ENCODE assay signal across 8 mouse cellular contexts in the genomic region with DNA sequence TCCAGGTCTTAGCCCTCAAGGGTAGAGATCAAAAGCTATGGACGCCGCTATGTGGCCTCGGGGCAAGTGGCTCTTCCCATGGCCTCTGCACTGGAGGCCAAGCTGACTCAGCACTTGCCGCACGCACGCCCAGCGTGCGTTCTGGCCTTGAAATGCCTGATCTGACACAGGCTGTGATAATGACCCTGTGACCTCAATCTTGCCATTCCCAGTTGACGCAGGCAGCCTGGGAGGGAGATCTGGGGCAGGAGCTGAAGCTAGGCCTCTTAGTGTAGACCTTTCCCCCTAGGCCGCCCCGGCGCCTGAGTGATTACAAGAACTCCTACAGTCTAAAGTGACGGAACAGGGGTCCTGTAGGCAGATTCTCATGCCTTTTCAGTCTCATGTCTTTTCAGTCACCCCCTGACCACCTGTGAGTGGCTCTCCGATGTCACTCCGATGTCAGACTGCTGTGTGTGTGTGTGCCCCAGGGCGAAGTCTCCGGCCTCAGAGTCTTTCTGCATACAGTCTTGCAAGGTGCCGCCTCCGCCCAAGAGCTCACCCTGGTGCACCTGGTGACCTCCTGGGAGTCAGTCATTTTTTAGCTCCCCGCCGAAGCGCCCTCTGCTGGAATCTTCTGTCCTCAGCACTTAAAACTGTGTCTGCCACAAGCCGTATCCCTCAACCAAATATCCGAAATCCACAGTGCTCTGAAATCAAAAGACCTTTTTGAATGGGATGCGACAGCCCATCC. TPM values are rescaled to one million over a fixed set of nuclear protein-coding genes. Genes with fewer than 3 reads are reported as not detected.
DNase-seq lines count a peak whose midpoint lies in the region; ATAC-seq and TF ChIP-seq lines count a peak whose summit lies in the region.

No protein-coding gene starts in this region.

- H3K4me1 ChIP-seq in kidney, postnatal 0 days (replicated peaks; ENCODE audit: insufficient read depth, low read length): no peaks in the 10 kb centered on the region

- H3K4me3 ChIP-seq in gastrocnemius, adult 2 months: no peak overlapping the region
- H3K4me3 ChIP-seq in kidney, postnatal 0 days (replicated peaks; ENCODE audit: low read depth, low read length): no peak overlapping the region

- no peak overlapping the region for H3K27ac ChIP-seq in gastrocnemius, adult 2 months
- H3K27ac ChIP-seq in kidney, postnatal 0 days: 0 out of 2 replicates have a peak overlapping the region, but pooled peaks have one; percentile 31

- H3K9ac ChIP-seq in kidney, postnatal 0 days (ENCODE audit: low read depth, low read length): no peak overlapping the region

- intact Hi-C loops in gastrocnemius, adult 2 months (cut with DNase I): no loop called here
- intact Hi-C loops in gastrocnemius, postnatal 36 days (cut with DNase I): no loop called here

- peak; percentile 45 for DNase-seq in gastrocnemius, adult 2 months
- no peak for DNase-seq in gastrocnemius, postnatal 36 days
- DNase-seq in urinary bladder, postnatal 14 days (ENCODE audit: low spot score): peak; percentile 21
- no peak for DNase-seq in urinary bladder, postnatal 4 days (ENCODE audit: low spot score in 2 of 2)
- DNase-seq in kidney, postnatal 0 days (ENCODE audit: low spot score): peak; percentile 44
- DNase-seq in retina, embryonic 14.5 days (ENCODE audit: low spot score): peak; percentile 74
- no peak for DNase-seq in frontal cortex, adult 2 months (ENCODE audit: extremely low spot score in 1 of 2, low spot score in 1 of 2)
- DNase-seq in right cerebral cortex, adult 18-20 months: no peak

- H3K9me3 ChIP-seq in kidney, postnatal 0 days (replicated peaks; ENCODE audit: low read length): no peaks in the 10 kb centered on the region

- WGBS in kidney, postnatal 0 days: 38% methylated on average over 25 of the region's 25 CpGs

- peak; percentile 67 for TF ChIP-seq CTCF in gastrocnemius, adult 2 months (IDR thresholded peaks at IDR 0.05)
- peak; percentile 66 for TF ChIP-seq CTCF in kidney, postnatal 0 days (IDR thresholded peaks at IDR 0.05; ENCODE audit: low read depth)

- peak; percentile 52 for ATAC-seq in kidney, postnatal 0 days (replicated peaks; ENCODE audit: low FRiP score, low read depth)

- H3K4me2 ChIP-seq in kidney, postnatal 0 days (ENCODE audit: low read length): no peak overlapping the region

- no peaks in the 10 kb centered on the region for H3K36me3 ChIP-seq in kidney, postnatal 0 days (ENCODE audit: insufficient read depth, low read length)

- H3K27me3 ChIP-seq in kidney, postnatal 0 days (ENCODE audit: insufficient read depth, low read length): no peaks in the 10 kb centered on the region

RNA-seq across cellular contexts. Expression of gene Meox1, which starts 34.0 kb away (rescaled TPM):
- 1 to 10 TPM; 1.1 to 4.7 TPM for total RNA-seq in gastrocnemius, adult 2 months (2021)
- 1 to 10 TPM; 3.1 to 3.5 TPM for total RNA-seq in gastrocnemius, postnatal 36 days (2021)
- polyA plus RNA-seq in kidney, postnatal 0 days (2015; fragmentation: Nextera tagmentation; extraction: Ambion mirVana): 13.9 and 14.3 TPM in 2 replicates
- polyA plus RNA-seq in frontal cortex, adult 2 months (2012; rRNA removed): 0.71 and 0.84 TPM in 2 replicates

RNA-seq across cellular contexts. Expression of gene Sost, which starts 38.6 kb away (rescaled TPM):
- not detected for total RNA-seq in gastrocnemius, adult 2 months (2021)
- total RNA-seq in gastrocnemius, postnatal 36 days (2021): not detected
- 1.6 and 1.8 TPM in 2 replicates for polyA plus RNA-seq in kidney, postnatal 0 days (2015; fragmentation: Nextera tagmentation; extraction: Ambion mirVana)
- polyA plus RNA-seq in frontal cortex, adult 2 months (2012; rRNA removed): 0.13 and 0.18 TPM in 2 replicates

RNA-seq across cellular contexts. Expression of gene Cfap97d1, which starts 55.9 kb away (rescaled TPM):
- total RNA-seq in gastrocnemius, adult 2 months (2021): not detected
- not detected for total RNA-seq in gastrocnemius, postnatal 36 days (2021)
- not detected in 2 replicates for polyA plus RNA-seq in kidney, postnatal 0 days (2015; fragmentation: Nextera tagmentation; extraction: Ambion mirVana)
- polyA plus RNA-seq in frontal cortex, adult 2 months (2012; rRNA removed): not detected in 2 replicates

RNA-seq across cellular contexts. Expression of gene Dusp3, which starts 58.6 kb away (rescaled TPM):
- 100 to 1,000 TPM; 123 to 129 TPM for total RNA-seq in gastrocnemius, adult 2 months (2021)
- total RNA-seq in gastrocnemius, postnatal 36 days (2021): 100 to 1,000 TPM; 126 to 167 TPM
- polyA plus RNA-seq in kidney, postnatal 0 days (2015; fragmentation: Nextera tagmentation; extraction: Ambion mirVana): 51.7 and 57.9 TPM in 2 replicates
- 112 and 124 TPM in 2 replicates for polyA plus RNA-seq in frontal cortex, adult 2 months (2012; rRNA removed)

Comparison
In these comparisons a context has a peak if more than half of its experiments do, and no peak if none do; other contexts are left out.
1. DNase-seq: peak in gastrocnemius, adult 2 months (single experiment), urinary bladder, postnatal 14 days (single experiment), kidney, postnatal 0 days (single experiment) and retina, embryonic 14.5 days (single experiment); none in gastrocnemius, postnatal 36 days (0 of 2), urinary bladder, postnatal 4 days (0 of 2), frontal cortex, adult 2 months (0 of 2) and right cerebral cortex, adult 18-20 months (single experiment).